Mouse (Mus musculus): ENCODE measurements at regions not wholly inside any gene's neighbourhood (a gene's known extent, or its start where the extent isn't known, plus 50 kb on each side); places are given as distances from the start of the nearest gene placed in this dataset.
"Not testable (repeated sequence)": the region's sequence is repeated elsewhere in the genome, so short reads cannot be mapped to it uniquely, and the experiment has no call there.

DNA sequence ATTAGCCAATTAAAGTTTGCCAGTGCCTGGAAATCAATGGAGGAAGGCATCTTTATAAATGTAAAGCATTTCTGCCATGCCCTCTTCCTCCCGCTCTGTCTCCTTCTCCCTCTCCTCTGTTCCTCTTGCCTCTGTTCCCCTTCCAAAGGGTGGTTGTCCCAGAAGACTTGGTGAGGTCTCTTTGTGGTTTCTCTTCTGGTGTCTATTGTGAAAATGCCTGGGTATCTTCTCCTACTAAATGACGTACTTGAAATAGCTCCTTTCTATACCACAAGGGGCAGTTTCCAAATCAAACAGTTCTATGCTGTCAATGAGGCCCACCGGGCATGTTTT is 202.1 kb downstream of the Cd47 start:
- intact Hi-C loops (cut with DNase I) = no loop called here
- no peak for DNase-seq (ENCODE audit: low spot score in 2 of 2)

DNA sequence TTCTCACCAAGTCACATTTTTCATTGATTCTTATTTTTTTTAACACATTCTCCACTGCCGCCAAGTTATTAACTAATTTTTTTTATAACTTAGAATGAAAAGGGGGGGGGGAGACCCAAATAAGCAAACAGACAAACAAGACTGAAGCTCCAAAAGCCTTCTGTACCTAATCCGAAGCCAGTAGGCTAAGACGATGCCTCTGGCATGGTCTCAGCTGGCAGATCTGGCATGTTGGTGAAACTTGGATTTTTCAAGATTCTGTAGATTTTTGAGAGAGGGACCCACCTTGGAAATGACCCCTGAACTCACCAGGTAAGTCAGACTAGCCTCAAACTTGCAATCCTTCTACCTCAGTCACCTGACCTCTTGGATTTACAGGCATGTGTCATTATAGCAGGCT is 208.7 kb downstream of the Cd47 start:
- no peak for DNase-seq (ENCODE audit: low spot score in 2 of 2)
- intact Hi-C loops (cut with DNase I) = no loop called here

DNA sequence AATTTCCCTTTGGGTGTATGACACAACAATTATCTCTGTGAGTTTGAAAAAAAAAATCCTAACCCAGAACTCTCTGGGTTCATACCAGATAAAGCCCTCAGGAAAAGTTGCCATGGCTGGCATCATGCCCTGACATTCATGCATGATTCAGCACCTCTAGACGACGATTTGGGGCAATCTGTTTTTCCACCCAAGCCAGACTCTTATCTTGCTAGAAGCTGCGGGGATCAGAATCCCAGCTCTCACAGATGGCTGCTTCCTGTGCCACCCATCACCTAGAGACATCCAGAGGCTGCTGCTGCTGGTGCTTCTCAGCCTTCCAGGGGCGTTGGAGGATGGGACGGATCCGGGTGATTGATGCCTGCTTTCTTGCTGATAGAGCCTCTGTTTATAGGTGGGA is 209.2 kb downstream of the Cd47 start:
- intact Hi-C loops (cut with DNase I) = no loop called here
- DNase-seq (ENCODE audit: low spot score in 2 of 2) = peak; percentile 51 to 54

DNA sequence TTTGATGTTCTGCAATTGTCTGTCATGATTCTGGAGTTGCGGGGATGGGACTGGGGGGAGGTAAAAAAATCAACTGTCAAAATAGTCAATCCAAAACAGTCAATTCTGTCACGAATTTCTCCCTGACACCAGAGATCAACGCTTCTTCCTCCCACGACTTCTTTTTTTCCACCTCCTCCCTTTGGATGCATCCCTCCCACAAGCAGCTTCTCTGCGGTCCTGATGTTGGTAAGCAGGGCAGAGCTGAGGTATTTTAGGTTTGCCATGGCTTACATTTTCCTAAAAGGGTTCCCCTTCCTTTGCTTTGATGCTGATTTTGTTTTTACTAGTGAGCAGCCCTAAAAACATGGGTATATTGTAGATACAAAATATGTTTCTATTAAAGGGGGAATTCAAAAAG is 209.7 kb downstream of the Cd47 start:
- no peak for DNase-seq (ENCODE audit: low spot score in 2 of 2)
- intact Hi-C loops (cut with DNase I) = no loop called here

DNA sequence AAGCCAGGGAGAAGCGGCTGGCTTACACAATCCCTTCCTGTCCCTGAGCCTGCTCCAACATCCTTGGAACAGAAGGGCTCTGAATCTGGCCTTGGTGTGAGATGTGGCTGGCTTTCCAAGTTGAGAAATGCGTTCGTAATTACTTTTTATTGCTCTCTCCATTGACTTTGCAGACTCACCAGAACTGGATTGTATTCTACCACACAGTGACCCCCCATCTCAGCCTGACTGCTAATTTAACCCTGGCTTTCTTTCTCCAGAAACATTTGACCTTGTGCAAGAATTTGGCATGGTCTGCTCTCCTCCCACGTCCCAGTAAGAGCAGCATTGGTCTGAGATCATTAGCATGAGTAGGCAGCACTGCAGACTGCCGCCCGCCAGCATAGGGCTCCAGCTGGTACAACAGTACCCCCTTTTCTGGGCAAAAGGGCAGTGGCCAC is 210.2 kb downstream of the Cd47 start:
- intact Hi-C loops (cut with DNase I) = no loop called here
- DNase-seq (ENCODE audit: low spot score in 2 of 2) = peak; percentile 23 to 38

DNA sequence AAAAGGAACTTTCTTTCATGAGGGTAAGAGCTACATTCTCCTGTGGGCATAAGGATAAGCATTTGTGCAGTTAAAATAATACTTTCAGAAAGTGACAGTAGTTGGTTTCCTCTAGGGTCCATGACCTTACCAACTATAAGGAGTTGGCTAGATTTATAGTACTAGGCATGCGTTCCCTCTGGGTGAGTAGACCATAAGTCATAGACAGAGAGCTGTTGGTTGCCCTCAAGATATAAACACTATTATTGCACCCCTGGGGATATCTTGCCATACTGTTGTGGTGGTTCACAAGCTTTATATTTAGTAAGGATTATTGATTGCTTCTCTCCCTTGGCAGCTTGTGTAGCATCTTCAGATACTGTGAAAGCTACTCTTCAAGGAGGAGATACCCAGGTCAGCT is 223.6 kb downstream of the Cd47 start:
- intact Hi-C loops (cut with DNase I) = no loop called here
- no peak for DNase-seq (ENCODE audit: low spot score in 2 of 2)

DNA sequence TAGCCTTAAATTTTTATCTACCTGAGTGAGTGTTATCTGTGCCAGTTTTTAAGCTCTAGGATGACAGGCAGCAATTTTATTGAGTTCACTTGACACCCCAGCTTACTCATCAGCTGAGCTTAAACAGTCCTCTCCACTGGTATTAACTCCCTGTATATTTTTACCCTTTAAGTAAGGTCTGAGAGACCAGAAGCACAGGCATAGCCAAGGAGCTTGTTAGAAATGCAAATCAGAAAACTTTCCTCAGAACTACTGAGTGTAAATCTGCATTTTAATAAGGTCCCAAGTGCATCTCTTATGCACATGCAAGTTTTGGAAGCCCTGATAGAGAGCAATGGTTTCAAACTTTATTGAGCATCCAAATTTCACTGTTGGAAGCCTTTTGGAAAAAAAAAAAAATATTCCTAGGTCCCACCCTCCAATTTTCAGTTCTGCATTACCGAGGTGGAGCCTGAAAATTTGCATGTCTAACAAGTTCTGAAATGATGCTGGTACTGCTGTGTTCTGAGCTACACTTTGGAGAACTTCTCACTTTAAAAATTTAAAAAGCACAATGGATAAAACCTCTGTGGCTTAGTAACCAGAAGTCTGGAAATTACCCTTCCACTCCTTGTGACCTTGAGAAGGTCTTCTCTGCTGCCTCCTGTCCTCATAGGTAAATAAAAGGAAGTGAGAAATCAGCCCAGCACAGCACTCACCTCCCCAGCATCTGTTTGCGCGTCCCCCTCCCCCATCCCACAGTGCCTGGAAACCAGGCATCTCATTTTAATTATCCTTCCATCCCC is 226.0 kb downstream of the Cd47 start:
- intact Hi-C loops (cut with DNase I) = no loop called here
- no peak for DNase-seq (ENCODE audit: low spot score in 2 of 2)

DNA sequence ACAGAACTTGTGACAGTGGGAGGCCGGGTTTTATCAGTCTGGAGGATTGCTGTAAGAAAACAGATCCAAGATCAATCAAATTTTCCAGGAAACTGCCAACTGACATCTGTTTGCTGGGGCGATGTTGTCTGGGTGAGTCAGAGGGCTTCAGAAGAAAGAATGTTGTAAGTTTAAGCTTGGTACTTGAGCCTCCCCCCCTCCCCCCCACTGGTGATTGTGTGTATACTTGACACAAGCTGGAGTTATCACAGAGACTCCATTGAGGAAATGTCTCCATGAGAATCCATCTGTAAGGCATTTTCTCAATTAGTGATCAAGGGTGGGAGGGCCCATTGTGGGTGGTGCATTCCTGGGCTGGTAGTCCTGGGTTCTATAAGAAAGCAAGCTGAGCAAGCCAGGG is 226.9 kb downstream of the Cd47 start:
- intact Hi-C loops (cut with DNase I) = no loop called here
- DNase-seq (ENCODE audit: low spot score in 2 of 2) = no peak

DNA sequence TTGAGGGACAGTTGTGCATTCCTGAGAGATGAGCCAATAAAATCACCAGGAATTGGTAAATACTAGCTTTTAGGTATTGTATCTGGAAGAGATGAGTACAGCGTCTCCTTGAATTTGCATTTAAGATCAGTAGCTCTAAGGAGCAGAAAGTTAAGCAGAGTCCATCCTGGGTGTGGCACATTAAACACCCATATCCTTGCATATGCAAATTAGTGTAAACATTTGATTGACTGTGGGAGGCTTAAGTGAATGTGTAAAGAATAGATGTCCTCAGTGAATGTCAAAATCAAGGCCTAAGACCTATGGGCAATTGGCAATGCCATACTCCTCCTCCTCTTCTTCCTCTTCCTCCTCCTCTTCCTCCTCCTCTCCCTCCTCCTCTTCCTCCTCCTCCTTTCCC is 229.4 kb downstream of the Cd47 start:
- no peak for DNase-seq (ENCODE audit: low spot score in 2 of 2)
- intact Hi-C loops (cut with DNase I) = no loop called here

DNA sequence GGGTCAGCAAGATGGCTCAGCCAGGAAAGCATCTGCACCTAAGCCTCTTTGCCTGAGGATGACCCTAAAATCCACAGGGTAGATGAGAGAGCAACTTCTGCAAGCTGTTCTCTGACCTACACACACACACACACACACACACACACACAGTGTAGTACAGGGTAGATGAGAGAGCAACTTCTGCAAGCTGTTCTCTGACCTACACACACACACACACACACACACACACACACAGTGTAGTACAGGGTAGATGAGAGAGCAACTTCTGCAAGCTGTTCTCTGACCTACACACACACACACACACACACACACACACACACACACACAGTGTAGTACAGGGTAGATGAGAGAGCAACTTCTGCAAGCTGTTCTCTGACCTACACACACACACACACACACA is 230.0 kb downstream of the Cd47 start:
- DNase-seq (ENCODE audit: low spot score in 2 of 2); intact Hi-C loops (cut with DNase I): not testable (repeated sequence)

DNA sequence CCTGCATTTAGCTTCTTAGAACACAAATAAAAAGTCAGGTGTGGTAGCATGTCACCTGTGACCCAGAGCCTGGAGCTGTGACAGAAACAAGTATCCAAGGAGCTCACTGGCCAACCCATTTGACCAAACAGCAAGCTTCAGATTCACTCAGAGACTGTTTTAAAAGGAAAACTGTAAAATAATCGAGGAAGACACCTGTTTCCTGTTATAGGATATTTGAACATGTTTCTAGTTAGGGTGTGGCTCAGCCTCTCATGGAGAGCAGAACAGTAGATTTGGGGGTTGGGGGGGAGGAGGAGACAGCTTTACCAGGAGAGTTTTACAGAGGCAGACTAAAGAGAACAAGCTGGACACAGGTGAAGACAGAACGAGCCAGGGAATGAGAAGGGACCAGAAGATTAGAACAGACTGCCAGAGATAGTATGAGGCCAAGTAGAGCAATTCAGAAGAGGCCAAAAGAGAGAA is 230.6 kb downstream of the Cd47 start:
- DNase-seq (ENCODE audit: low spot score in 2 of 2) = no peak
- intact Hi-C loops (cut with DNase I) = no loop called here

DNA sequence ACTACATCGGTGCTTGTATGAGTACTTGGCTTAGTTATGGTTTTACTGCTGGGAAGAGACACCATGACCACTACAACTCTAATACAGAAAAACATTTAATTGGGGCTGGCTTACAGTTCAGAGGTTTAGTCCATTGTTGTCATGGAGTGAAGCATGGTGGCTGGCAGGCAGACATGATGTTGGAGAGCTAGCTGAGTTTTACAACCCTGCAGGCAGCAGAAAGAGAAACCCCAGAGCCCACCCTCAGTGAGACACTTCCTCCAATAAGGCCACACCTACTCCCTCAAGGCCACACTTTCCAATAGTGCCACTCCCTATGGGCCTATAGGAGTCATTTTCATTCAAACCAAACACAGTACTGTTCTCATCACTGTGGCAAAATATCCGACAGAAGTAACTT is 232.5 kb downstream of the Cd47 start:
- intact Hi-C loops (cut with DNase I) = no loop called here
- no peak for DNase-seq (ENCODE audit: low spot score in 2 of 2)

DNA sequence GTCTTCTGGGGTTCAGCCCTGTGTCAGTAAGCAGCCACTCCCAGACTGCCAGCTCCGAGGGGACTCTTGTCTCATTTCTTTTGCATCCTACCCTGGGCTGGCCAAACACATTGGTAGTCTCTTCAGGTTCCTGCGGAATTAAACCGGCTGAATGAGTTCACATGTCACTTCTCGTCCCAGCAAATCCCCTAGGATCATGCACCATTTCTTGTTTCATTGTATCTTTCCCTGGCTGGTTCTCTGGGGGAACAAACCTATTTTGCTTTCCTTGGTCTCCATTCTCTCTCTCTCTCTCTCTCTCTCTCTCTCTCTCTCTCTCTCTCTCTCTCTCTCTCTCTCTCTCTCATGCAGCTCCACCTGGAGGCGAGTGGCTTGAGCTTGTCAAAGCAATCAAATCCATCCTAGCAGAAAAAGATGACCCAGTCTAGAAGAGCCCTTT is 236.0 kb downstream of the Cd47 start:
- intact Hi-C loops (cut with DNase I) = no loop called here
- no peak for DNase-seq (ENCODE audit: low spot score in 2 of 2)

DNA sequence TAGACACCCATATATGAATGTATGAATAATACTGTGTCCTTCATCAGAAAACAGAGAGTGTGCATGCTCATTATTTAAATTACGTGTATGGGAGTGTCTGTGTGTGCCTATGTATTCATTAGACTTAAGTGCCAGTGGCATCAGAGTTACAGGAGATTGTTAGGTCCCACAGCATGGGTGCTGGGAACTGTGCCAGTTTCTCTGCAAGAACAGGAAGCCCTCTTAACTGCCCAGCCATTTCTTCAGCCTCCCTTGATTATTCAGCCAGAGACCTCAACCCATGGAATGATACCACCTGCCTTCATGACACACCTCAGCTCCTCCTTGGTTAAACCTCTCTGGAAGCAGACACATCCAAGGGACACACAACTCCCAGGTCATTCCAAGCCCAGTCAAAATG is 243.8 kb downstream of the Cd47 start:
- intact Hi-C loops (cut with DNase I) = loop anchor here (10.0 kb wide), 1 partner anchor 539 kb away; no protein-coding TSS in a partner anchor
- no peak for DNase-seq (ENCODE audit: low spot score in 2 of 2)

DNA sequence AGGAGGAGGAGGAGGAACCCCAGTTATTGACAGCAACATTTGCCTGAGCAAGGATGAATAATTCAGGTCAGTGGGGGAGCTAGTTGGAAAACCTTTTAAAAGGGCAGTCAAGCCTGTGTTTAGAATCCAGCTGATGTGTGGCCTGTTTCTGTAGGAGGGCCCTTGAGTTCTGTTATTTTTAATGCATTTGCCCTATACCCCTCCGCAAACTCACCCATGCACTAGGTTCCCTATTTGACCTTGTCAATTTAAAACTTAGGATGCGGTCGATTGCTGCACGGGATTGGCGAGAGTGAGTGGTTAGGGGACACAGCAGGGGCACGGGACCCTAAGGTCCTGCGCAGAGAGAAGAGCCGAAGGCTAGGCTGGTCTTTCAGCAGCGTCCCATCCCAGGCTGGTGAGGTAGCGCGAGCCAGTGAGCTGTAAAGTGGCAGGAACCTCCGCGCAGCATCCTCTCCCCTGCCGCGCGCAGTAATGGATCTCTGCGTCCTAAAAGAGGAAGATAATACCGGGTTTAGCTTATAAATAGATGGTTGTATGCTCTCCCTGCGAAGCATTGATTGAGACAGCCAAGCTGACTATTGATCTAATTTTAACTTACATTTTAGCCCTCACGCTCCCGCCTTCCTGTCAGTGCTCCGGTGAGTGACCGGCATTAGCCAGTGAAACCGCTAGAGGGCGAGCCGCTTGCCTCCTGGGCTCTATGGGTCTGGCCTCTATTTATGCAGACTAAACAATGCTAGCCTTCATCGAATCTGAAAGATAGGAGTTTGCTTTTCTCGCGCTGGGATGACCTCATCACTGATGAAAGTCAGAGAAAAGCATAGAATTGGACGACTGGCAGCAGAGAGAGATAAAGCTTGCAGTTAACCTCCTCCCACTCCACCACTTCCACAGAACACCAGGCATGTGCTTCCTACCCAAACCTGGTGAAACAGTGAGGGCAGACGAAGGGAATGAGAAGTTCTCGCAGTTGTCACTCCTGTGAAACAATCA is 245.5 kb downstream of the Cd47 start:
- DNase-seq (ENCODE audit: low spot score in 2 of 2) = peak; percentile 71 to 74
- intact Hi-C loops (cut with DNase I) = loop anchor here (5.0 to 10.0 kb wide), 2 partner anchors 189 to 541 kb away; no protein-coding TSS in a partner anchor

DNA sequence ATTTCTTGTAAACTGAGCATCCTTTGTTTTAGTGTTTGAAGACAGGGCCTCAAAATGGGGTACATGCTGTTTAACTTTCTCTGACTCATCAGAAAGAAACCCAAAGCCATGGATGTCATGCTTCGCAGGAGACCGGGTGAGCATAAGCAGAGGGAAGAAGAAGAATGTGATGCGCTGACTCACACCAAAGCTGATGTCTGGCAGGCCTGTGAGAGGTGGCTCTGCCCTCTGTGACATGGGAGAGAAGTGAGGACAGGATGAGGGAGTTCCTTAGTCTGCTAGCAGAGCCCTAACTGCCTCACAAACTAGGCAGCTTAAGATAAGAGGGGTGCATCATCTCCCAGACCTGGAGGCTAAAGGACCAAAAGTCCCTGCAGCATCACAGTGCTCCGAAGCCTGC is 263.2 kb downstream of the Cd47 start:
- DNase-seq (ENCODE audit: low spot score in 2 of 2) = no peak
- intact Hi-C loops (cut with DNase I) = no loop called here

DNA sequence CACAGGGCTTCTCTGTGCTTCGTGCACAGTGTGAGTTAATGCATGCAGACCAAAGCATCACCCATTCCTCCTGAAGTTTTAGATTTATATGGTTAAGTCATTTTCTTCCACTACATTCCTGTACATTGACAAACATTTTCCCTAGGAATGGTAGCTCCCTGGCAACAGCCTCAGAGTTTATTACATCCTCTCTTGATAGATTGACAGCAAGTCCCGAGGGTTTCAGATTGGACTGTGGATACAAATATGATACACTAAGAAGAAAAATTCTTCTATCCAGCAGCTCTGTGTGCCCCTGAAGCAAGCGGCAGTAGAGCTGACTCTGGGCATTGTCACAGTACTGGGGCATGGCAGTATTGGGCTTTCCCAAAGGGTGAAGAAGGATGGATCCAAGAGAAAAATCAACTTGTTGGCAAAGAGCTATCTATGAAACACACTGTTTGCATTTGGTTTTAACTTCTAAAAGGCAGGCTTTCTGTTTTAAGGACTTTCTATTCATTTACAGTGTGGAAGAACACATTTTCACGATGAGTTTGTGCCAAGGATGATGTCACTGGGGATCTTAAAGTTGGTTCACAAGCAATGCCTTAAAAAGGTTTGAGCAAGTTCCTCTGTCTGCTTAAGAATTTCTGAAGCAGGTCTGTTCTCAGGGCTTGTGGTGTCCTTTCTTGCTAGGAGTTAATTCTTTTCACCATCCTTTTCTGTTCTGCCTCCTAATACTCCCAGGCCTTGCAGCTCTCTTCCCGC is 265.2 kb downstream of the Cd47 start:
- intact Hi-C loops (cut with DNase I) = no loop called here

DNA sequence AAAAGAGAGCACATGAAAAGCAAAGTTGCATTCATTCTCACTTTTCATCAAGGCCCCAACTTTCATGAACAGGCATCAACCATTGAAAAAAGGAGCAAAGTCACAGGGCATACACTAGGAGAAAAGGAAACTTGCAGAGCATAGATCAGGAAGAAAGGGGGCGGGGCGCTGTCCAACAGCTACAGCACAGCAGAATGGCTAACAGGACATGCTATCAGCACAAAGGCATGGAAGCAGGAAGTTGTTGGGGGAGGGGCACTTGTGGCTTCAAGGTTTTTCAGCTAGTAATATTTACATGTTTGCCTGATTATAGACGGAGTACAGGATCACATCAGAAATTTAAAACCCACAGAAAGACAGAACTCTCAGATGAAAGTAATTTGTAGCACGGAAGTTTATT is 268.7 kb downstream of the Cd47 start:
- DNase-seq (ENCODE audit: low spot score in 2 of 2) = no peak
- intact Hi-C loops (cut with DNase I) = no loop called here

More for the DNA sequence above, 265.2 kb downstream of the Cd47 start:
- no peak for DNase-seq (ENCODE audit: low spot score in 2 of 2)

DNA sequence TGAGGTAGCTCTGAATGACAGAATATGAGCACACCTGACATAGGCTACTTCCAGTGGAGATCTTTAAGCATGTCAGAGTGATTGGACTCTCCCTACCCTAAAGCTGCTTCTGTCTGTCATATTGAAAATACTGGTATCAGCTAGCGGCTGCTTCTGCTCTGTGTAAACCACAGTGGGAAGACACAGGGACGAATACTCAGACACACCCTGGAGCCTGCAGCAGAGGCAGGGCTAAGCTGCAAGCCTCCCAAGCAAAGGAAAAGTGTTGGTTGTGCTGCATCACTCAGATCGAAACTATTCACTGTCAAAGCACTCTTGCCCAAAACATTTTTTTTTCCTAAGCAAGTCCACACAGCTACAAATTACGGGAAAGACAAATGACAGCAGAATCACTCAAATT is 270.4 kb downstream of the Cd47 start:
- intact Hi-C loops (cut with DNase I) = no loop called here
- DNase-seq (ENCODE audit: low spot score in 2 of 2) = no peak

DNA sequence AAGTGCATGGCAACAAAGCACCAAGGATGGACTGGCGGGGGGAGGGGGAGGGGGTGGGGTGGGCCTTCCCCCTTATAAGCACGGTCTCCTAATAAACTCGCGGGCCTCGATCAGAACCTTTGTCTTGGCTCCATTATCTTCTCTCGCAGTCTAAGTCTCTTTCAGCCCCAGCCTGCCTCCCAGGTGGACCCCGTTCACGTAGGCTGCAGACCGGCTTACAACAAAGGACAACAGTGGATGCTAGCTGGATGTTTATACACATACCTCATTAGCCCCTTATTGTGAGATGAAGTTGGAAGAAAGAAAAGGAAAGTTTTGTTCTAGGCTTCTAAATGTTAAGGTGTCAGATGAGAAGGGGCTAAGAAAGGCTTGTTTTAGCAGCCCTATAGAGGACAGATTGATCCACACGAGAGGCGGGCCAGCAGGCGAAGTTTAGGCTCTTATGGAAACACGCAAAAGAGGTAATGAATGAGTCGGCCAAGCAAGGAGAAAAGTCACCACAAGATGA is 272.6 kb downstream of the Cd47 start:
- DNase-seq (ENCODE audit: low spot score in 2 of 2) = no peak
- intact Hi-C loops (cut with DNase I) = no loop called here
